Mouse (Mus musculus): ENCODE measurements around the gene Ptrhd1. TPM values are rescaled to one million over a fixed set of nuclear protein-coding genes. Genes with fewer than 3 reads are reported as not detected.
A peak's percentile ranks its signal among the peaks of the same experiment; 100 is the strongest.

Ptrhd1 gene
- total RNA-seq (2012; rRNA removed) (3.6 and 4.7 TPM in 2 replicates), total RNA-seq (2014; rRNA removed) (7.3 and 9.3 TPM in 2 replicates), polyA plus RNA-seq (2012; ENCODE audit: insufficient read length, low read depth) (6.7 and 6.8 TPM in 2 replicates)

DNA sequence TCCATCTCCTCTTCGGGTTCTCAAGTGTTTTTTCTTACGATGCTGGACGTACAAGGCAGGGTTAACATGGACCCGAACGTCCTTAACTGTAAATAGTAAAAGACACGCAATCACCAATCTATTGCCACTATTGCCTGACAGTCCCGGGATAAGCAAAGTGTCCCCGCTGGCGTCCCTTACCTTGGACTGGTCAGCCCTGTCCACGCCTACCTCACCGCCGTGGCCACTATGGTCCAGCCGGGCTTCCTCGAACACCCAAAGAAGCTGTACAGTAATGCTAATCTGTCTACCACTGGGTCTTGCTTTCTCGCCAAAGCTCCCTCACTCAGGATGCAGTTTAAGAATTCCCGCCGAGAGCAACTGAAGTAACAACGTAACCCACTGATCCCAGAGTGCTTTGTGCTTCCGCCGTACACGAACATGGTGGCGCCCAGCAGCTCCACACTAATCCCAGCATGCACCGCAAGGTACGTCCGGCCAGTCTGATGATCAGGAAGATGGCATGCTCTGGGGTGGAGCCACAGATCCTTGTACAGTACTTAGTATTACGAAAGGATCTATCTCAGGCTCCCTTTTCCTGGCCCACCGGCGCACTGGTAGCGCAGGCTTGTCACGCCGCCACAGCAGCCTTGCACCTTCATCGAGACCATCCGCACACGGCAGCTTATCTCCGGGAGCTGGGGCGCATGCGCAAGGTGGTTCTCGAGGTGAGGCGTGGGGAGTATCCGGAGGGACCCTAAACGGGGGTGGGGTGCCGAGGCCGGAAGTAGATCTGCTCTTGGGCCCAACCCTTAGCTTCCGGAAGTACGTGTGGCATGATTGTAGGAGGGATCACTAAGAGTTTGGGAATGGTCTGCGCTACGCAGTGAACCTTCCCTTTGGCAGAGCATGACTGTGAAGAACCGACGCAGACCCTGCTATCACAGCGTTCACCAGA lies at the start of gene Ptrhd1, which contains the start of gene Cenpo:
Gene Ptrhd1, plus strand, starts transcription at position 456 of the 937 bp plus-strand sequence.
Gene Cenpo, minus strand, starts transcription at position 723 of the 937 bp plus-strand sequence.
- Histone ChIP-seq H3K4me3 (replicated peaks in 1 of 3; ENCODE audit: low read depth in 2 of 3, low read length in 2 of 3, poor library complexity in 1 of 3) (peak within 1 kb of the TSS; percentile 72 to 92 (median 81)), H3K27me3 (replicated peaks) (no peaks in the 10 kb centered on the region), H3K9me3 (replicated peaks; ENCODE audit: low read length) (no peaks in the 10 kb centered on the region), H3K4me1 (ENCODE audit: control insufficient read depth in 1 of 2, insufficient read depth in 2 of 2) (peaks cover 2 to 31% of the 10 kb centered on the region in 2 experiments; a peak in 3 of 4 replicates), H3K9ac (ENCODE audit: insufficient read depth, low read depth) (peak within 1 kb of the TSS; percentile 67), H3K36me3 (replicated peaks in 1 of 2; ENCODE audit: control insufficient read depth in 1 of 2, insufficient read depth in 1 of 2, low read length in 1 of 2) (peaks cover 19 to 50% of the 10 kb centered on the region in 2 experiments), H3K27ac (ENCODE audit: insufficient read depth, low read depth) (peak within 1 kb of the TSS; percentile 94), H3K79me2 (replicated peaks; ENCODE audit: control insufficient read depth, extremely low read depth, insufficient read depth, poor library complexity, severe bottlenecking) (peaks cover 32% of the 10 kb centered on the region), H3K4me2 (ENCODE audit: insufficient read depth, low read depth, poor library complexity, severe bottlenecking) (peak within 1 kb of the TSS; percentile 92)
- DNase-seq (ENCODE audit: extremely low read depth): peak; percentile 96
- dilution Hi-C loops (cut with MboI; ENCODE audit: extremely low pct_ligation_motif_present, extremely low pct_unique_long_range_greater_than_20kb, low sequenced_read_pairs) (no loop called here), in situ Hi-C loops (cut with MboI; ENCODE audit: low pct_ligation_motif_present, low pct_unique_long_range_greater_than_20kb, low sequenced_read_pairs) (loop anchor here (25.0 kb wide), 2 partner anchors 303 to 603 kb away; partner anchors contain the start of genes Fkbp1b and Wdcp)
- TF ChIP-seq JUN (IDR thresholded peaks at IDR 0.05; ENCODE audit: insufficient read depth, low read depth, low read length): no peak
- no peak for TF ChIP-seq UBTF (IDR thresholded peaks at IDR 0.05; ENCODE audit: low read depth, low read length)
- peak; percentile 96 for TF ChIP-seq E2F4 (IDR thresholded peaks at IDR 0.05; ENCODE audit: insufficient replicate concordance, low read depth, low read length)
- peak; percentile 90; the same call in 1 of the 2 replicates for TF ChIP-seq KAT2A (IDR thresholded peaks at IDR 0.05; ENCODE audit: insufficient replicate concordance, low read length)
- peak; percentile 75 for TF ChIP-seq ZMIZ1 (IDR thresholded peaks at IDR 0.05; ENCODE audit: low read depth, low read length)
- TF ChIP-seq CTCF (conservative IDR thresholded peaks at IDR 0.05 in 1 of 2, IDR thresholded peaks at IDR 0.05 in 1 of 2; ENCODE audit: low read depth in 2 of 2, low read length in 2 of 2): no peak
- no peak for TF ChIP-seq SMC3 (IDR thresholded peaks at IDR 0.05; ENCODE audit: low read depth, low read length)
- TF ChIP-seq MAFK (IDR thresholded peaks at IDR 0.05; ENCODE audit: insufficient replicate concordance, low read length): no peak
- TF ChIP-seq ZC3H11A (IDR thresholded peaks at IDR 0.05; ENCODE audit: low read depth, low read length): no peak
- peak; percentile 92 for TF ChIP-seq HCFC1 (IDR thresholded peaks at IDR 0.05; ENCODE audit: low read depth, low read length)
- no peak for TF ChIP-seq RAD21 (IDR thresholded peaks at IDR 0.05; ENCODE audit: low read depth, low read length)
- TF ChIP-seq USF2 (conservative IDR thresholded peaks at IDR 0.05; ENCODE audit: low read depth, low read length): no peak
- peak; percentile 67 for TF ChIP-seq MYC (IDR thresholded peaks at IDR 0.05; ENCODE audit: low read depth, low read length)
- no peak for TF ChIP-seq BHLHE40 (IDR thresholded peaks at IDR 0.05; ENCODE audit: low read depth, low read length)
- TF ChIP-seq TCF12 (IDR thresholded peaks at IDR 0.05; ENCODE audit: low read depth, low read length): peak; percentile 37
- TF ChIP-seq ETS1 (conservative IDR thresholded peaks at IDR 0.05; ENCODE audit: low read depth, low read length): no peak
- no peak for TF ChIP-seq CHD1 (IDR thresholded peaks at IDR 0.05; ENCODE audit: low read depth, low read length)
- TF ChIP-seq USF1 (IDR thresholded peaks at IDR 0.05; ENCODE audit: low read depth, low read length): no peak
- TF ChIP-seq MAZ (IDR thresholded peaks at IDR 0.05; ENCODE audit: low read depth, low read length): peak; percentile 82
- no peak for TF ChIP-seq PAX5 (IDR thresholded peaks at IDR 0.05; ENCODE audit: low read length)
- TF ChIP-seq ELF1 (IDR thresholded peaks at IDR 0.05; ENCODE audit: low read depth, low read length): peak; percentile 98
- TF ChIP-seq JUND (conservative IDR thresholded peaks at IDR 0.05; ENCODE audit: low read depth, low read length): no peak
- peak; percentile 98 for TF ChIP-seq SIN3A (IDR thresholded peaks at IDR 0.05; ENCODE audit: low read length)
- TF ChIP-seq EP300 (IDR thresholded peaks at IDR 0.05; ENCODE audit: low read length): no peak
- TF ChIP-seq CHD2 (IDR thresholded peaks at IDR 0.05; ENCODE audit: low read length): no peak; the same call in none of the 2 replicates
- TF ChIP-seq GABPA (IDR thresholded peaks at IDR 0.05; ENCODE audit: insufficient replicate concordance, low read depth, low read length): peak; percentile 14; the same call in 1 of the 2 replicates
- no peak for TF ChIP-seq ZKSCAN1 (IDR thresholded peaks at IDR 0.05; ENCODE audit: borderline replicate concordance, low read depth, low read length)
- peak; percentile 93 for TF ChIP-seq MXI1 (IDR thresholded peaks at IDR 0.05; ENCODE audit: low read depth, low read length)
- peak; percentile 85 for TF ChIP-seq TBP (conservative IDR thresholded peaks at IDR 0.05; ENCODE audit: low read depth, low read length)
- no peak for TF ChIP-seq ZNF384 (IDR thresholded peaks at IDR 0.05; ENCODE audit: low read depth, low read length)
- peak; percentile 50 for TF ChIP-seq IRF4 (IDR thresholded peaks at IDR 0.05; ENCODE audit: low read depth, low read length)
- TF ChIP-seq POLR2AphosphoS2 (IDR thresholded peaks at IDR 0.05; ENCODE audit: low read depth, low read length): peak; percentile 81; the same call in 1 of the 2 replicates
- TF ChIP-seq NRF1 (IDR thresholded peaks at IDR 0.05; ENCODE audit: low read depth, low read length): peak; percentile 99
- TF ChIP-seq NELFE (IDR thresholded peaks at IDR 0.05; ENCODE audit: low read depth, low read length): peak; percentile 75
- no peak for TF ChIP-seq RCOR1 (conservative IDR thresholded peaks at IDR 0.05; ENCODE audit: low read depth, low read length)
- no peak for TF ChIP-seq MEF2A (IDR thresholded peaks at IDR 0.05; ENCODE audit: borderline replicate concordance, low read depth, low read length)
- peak; percentile 85 for TF ChIP-seq MAX (IDR thresholded peaks at IDR 0.05; ENCODE audit: low read length)
